Mouse (Mus musculus): ENCODE results near the gene Stra6. TPM values are rescaled to one million over a fixed set of nuclear protein-coding genes. Genes with fewer than 3 reads are reported as not detected.
A peak's percentile ranks its signal among the peaks of the same experiment; 100 is the strongest.

The Stra6 gene
- polyA plus RNA-seq, 1 experiment from 2014 or later, result 47.5 TPM

DNA sequence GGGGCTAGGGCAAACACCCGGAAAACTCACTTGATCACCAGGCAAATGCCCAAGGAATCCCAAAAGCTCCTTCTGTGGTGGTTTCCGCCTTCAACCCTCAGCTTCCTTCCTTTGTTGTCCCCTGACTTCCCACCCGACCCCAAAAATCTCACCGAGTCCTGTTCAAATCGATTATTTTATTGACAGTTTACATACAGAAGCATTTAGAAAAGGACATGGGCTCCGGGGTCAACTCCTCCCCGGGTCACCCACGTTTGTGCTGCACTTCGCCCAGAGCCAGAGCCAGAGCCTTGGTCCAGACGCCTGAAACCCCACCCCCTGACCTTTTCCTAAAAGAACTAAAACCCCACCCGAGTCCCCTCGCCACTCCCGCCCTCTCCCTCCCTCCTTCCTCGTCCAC is 132.6 kb downstream of the Stra6 start:
- Histone ChIP-seq H3K27me3 (peaks cover 86% of the 10 kb centered on the region), H3K4me1 (replicated peaks) (peaks cover 41% of the 10 kb centered on the region), H3K4me3 (peak overlapping the region; percentile 37), H3K4me2 (peak overlapping the region; percentile 59), H3K27ac (replicated peaks) (peak overlapping the region; percentile 46; the same call in 1 of the 2 replicates), H3K36me3 (no peaks in the 10 kb centered on the region), H3K9ac (peak overlapping the region; percentile 71), H3K9me3 (no peaks in the 10 kb centered on the region)
- WGBS, result 2% methylated on average over 14 of the region's 14 CpGs
- no peak for ATAC-seq (ENCODE audit: low read depth)

DNA sequence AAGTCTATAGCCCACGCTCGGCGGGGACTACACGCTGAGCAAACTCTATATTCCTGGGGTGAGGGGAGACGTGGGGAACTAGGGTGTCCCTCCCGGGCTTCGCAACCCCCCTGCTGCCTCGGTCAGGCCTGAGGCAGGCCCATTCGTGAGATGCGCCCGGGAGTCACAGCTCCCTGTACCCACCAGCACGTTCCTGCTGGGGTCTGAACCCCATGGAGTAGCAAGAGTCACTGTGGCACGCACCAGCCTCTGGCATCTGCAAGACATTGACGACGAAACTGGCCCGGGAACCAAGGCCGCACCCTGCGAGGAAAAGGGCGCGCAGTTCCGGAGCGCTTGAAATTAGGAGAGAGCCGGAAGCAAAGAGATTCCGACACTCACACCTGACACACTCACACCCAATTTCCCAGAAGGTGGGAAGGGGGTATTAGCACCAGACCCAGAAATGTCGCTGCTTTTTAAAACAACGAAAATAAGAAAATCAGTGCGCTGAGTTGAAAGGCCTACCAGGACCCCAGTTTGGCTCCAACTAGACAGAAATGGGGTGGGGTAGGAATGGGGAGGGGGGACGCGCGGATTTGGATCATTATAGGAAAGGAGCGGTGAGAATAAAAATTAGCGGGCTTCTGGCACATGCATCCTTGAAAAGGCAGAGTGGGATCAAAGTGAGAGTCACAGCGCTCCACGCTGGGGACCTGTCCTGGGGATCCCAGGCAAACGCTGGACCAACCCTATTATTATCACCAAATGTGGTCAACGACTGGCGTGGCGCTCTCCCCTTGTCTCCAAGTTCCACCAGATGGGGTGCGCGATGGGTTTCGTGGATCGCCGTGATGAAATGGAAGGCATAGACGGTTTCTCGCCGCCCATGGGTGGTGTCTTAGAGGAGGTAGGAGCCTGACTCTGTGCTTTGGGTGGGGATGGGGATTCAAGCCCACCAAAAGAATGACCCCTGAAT is 133.3 kb downstream of the Stra6 start:
- H3K27ac ChIP-seq (replicated peaks), result peak overlapping the region; percentile 87
- peaks cover 92% of the 10 kb centered on the region for H3K27me3 ChIP-seq
- H3K9me3 ChIP-seq, result no peaks in the 10 kb centered on the region
- ATAC-seq (ENCODE audit: low read depth), result no peak
- H3K4me1 ChIP-seq (replicated peaks), result peaks cover 49% of the 10 kb centered on the region
- H3K36me3 ChIP-seq, result no peaks in the 10 kb centered on the region
- peak overlapping the region; percentile 59 for H3K4me2 ChIP-seq
- H3K9ac ChIP-seq, result peak overlapping the region; percentile 71
- WGBS, result 2% methylated on average over 46 of the region's 46 CpGs
- H3K4me3 ChIP-seq, result peak overlapping the region; percentile 37

DNA sequence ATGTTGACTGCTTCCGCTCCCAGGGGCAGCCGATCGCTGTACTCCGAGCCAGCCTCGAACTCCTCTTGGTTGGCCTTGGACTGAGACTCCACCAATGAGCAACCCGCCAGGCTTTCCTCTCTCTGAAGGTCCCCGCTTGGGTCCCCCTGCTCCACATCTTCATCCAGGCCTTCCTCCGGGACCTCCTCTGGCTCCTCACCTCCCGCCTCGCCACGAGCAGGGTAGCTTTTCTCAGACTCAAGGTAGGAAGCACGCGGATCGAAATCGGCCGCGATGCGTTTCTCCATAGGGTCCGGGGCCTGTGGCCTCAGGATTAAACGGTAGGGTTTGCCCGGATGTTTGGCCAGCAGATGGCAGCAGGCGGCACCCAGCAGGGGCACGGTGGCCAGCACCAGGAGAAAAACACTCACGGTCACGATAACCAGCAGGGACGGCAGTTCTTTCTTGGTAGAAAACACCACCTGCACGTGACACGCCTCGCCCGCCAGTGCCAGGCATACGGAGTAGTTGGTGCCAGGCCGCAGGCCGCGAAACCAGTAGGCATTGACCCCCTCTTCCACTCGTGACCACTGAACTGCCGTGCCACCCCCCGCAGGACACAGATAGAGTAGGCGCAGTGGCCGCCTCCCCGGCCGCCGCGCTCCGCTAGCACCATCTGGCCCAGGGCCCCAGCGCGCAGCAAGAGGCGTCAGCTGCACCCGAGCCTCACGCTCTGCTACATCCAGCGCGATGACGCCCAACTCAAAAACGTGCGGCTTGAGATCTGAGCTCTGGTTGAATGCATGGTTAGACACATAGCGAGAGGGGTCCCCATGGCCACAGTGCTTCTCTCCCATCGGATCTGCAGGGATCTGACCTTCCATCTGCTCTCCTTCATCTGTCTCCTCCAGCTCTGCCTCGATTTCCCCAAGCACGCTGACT is 134.5 kb downstream of the Stra6 start:
- Histone ChIP-seq H3K9me3 (no peaks in the 10 kb centered on the region), H3K9ac (peak overlapping the region; percentile 71), H3K4me3 (peak overlapping the region; percentile 37), H3K27ac (replicated peaks) (peak overlapping the region; percentile 87), H3K36me3 (no peaks in the 10 kb centered on the region), H3K4me1 (replicated peaks) (peaks cover 60% of the 10 kb centered on the region), H3K4me2 (peak overlapping the region; percentile 59), H3K27me3 (peaks cover 100% of the 10 kb centered on the region)
- 1% methylated on average over 58 of the region's 58 CpGs for WGBS
- no peak for ATAC-seq (ENCODE audit: low read depth)

DNA sequence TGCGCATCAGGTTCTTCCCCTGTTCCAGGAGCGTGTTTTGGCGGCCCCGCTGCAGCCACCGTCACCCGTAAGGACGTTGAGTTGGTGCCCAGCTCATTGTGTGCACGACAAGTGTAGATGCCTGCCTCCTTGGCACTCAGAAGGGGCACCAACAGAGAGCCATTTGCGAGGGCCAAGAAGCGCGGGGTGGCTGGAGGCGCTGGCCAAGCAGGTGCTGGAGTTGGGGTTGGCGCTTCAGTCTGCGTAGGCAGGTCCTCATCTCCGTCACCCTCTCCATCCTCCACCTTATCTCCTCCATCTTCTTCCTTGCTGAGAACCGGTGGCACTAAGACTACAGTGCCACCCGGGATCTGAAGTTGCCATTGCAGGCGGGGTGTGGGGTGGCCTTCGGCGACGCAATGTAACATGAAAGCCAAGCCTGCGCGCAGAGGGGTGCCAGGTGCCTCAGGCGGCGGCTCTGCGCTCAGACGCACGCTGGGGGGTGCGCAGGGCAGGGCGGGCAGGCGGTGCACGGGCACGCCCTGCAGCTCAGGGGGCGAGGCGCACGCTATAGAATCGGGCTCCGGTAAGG is 135.3 kb downstream of the Stra6 start:
- no peak for ATAC-seq (ENCODE audit: low read depth)
- peak overlapping the region; percentile 37 for H3K4me3 ChIP-seq
- peaks cover 69% of the 10 kb centered on the region for H3K4me1 ChIP-seq (replicated peaks)
- H3K9ac ChIP-seq, result peak overlapping the region; percentile 71
- H3K4me2 ChIP-seq, result peak overlapping the region; percentile 59
- no peaks in the 10 kb centered on the region for H3K36me3 ChIP-seq
- H3K9me3 ChIP-seq, result no peaks in the 10 kb centered on the region
- 2% methylated on average over 38 of the region's 38 CpGs for WGBS
- peaks cover 100% of the 10 kb centered on the region for H3K27me3 ChIP-seq
- H3K27ac ChIP-seq (replicated peaks), result peak overlapping the region; percentile 87

DNA sequence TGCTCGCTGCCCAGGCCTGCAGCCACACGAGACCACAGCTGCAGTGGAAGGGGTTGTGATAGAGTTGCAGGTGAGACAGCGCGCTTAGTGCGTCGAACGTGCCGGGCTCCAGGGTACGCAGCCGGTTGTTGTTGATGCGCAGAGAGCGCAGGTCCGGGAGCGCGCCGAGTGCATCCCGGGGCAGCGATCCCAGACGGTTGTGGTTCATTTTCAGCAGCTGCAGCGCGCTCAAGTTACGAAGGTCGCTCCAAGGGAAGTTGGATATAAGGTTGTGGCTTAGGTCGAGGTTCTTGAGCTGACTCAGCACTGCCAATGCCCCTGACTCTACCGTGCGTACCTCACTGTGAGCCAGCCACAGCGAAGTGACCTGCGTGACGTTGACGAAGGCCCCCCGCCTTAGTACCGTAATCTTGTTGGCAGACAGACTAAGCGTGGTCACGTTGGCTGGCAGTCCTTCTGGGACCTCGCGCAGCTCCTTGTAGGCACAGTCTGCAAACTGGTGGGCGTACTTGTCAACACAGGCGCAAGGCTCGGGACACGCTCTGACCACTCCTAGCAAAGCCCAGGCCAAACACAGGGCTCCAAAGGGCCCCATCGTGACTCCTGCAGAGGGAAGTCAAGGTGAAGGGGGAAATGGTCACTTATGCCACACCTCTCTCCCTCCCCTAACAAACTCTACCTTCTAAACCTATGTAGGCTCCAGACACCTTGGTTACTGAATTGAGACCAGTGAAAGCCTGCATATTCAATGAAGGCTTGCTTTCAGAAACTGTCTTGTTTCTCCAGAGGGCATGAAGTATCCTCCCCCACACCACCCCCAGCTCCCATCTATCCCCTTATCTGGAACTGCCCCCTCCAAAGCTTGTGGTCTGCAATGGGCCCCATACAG is 136.0 kb downstream of the Stra6 start:
- 1% methylated on average over 41 of the region's 41 CpGs for WGBS
- Histone ChIP-seq H3K36me3 (no peaks in the 10 kb centered on the region), H3K9ac (peak overlapping the region; percentile 71), H3K27ac (replicated peaks) (peak overlapping the region; percentile 87), H3K4me3 (peak overlapping the region; percentile 37), H3K4me1 (replicated peaks) (peaks cover 71% of the 10 kb centered on the region), H3K4me2 (peak overlapping the region; percentile 59), H3K27me3 (peaks cover 94% of the 10 kb centered on the region), H3K9me3 (no peaks in the 10 kb centered on the region)
- no peak for ATAC-seq (ENCODE audit: low read depth)

DNA sequence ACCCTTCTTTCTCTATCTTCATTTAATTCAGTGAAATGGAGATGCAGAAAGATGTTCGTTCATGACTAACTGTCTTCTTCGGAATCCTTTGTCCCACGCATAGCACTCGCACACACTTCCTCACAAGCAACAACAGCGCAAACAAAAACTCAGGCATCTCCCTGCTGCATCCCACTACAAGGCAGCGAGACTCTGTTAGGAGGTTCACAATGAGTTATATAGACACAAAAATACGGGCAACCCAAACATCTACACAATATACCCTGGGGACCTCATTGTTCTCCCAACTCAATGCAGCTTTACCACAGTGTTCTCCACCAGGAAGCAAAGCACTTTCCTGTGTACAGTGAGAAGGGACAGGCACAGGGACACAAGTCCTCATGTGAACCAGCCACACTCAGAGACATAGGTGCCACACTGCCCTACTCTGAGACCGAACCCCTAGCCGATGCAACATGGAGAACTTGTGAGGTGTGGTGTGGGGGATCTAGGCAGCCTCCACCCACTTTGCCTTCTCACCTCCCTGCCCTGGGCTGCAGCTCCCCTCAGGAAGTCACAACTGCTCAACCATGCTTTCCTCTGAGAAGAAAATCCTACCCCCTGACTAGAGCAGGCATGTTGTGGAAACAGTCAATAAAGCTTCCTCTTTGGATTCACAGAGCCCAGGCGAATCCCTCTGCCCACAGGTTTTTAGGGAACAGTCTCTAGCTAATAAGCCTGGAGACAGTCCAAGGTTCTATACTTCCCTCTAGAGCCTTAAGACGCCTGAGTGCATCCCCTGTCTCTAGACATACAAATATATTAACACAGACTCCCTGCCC is 136.9 kb downstream of the Stra6 start:
- peak overlapping the region; percentile 37 for H3K4me3 ChIP-seq
- H3K9ac ChIP-seq, result peak overlapping the region; percentile 71
- H3K27ac ChIP-seq (replicated peaks), result peak overlapping the region; percentile 87
- 8% methylated on average over 11 of the region's 11 CpGs for WGBS
- H3K27me3 ChIP-seq, result peaks cover 93% of the 10 kb centered on the region
- no peaks in the 10 kb centered on the region for H3K9me3 ChIP-seq
- H3K4me2 ChIP-seq, result peak overlapping the region; percentile 59
- H3K4me1 ChIP-seq (replicated peaks), result peaks cover 77% of the 10 kb centered on the region
- H3K36me3 ChIP-seq, result no peaks in the 10 kb centered on the region
- ATAC-seq (ENCODE audit: low read depth), result no peak

DNA sequence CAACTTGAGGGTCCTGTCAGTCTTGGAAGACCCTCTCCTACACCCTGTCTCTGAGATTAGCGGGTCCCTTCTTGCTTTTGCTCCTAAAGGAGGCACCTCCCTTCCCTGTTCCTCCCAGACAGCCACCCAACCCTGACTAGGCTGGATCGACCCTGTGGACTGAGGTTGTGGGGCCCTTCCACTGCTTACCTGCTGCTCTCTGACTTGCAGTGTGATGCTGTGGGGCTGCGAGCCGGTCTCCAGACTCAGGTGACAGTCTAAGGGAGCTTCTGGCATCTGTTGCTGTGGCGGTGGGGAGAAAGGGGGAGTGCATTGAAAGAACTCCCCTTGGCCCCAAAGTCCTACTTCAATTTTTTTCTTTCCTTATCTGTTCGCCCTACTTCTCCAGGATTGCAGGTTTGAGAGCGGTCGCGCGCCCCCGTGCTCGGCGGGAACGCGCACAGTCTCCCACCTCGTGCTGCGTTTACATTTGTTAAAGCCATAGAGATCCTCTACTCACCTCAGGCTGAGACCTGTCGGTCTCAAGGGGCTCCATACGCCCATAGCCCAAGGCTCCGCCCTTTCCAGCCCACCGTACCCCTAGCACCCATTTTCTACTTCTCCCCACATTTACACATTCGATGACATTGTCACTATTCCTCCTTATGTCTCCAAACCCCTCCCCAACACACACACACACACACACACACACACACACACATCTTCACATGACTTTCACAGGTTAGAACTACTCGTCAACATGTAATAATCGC is 137.7 kb downstream of the Stra6 start:
- Histone ChIP-seq H3K4me1 (replicated peaks) (peaks cover 73% of the 10 kb centered on the region), H3K9me3 (no peaks in the 10 kb centered on the region), H3K4me2 (peak overlapping the region; percentile 59), H3K27me3 (peaks cover 92% of the 10 kb centered on the region), H3K27ac (replicated peaks) (peak overlapping the region; percentile 87), H3K36me3 (no peaks in the 10 kb centered on the region), H3K4me3 (peak overlapping the region; percentile 37), H3K9ac (peak overlapping the region; percentile 71)
- no peak for ATAC-seq (ENCODE audit: low read depth)
- WGBS, result 2% methylated on average over 24 of the region's 24 CpGs

DNA sequence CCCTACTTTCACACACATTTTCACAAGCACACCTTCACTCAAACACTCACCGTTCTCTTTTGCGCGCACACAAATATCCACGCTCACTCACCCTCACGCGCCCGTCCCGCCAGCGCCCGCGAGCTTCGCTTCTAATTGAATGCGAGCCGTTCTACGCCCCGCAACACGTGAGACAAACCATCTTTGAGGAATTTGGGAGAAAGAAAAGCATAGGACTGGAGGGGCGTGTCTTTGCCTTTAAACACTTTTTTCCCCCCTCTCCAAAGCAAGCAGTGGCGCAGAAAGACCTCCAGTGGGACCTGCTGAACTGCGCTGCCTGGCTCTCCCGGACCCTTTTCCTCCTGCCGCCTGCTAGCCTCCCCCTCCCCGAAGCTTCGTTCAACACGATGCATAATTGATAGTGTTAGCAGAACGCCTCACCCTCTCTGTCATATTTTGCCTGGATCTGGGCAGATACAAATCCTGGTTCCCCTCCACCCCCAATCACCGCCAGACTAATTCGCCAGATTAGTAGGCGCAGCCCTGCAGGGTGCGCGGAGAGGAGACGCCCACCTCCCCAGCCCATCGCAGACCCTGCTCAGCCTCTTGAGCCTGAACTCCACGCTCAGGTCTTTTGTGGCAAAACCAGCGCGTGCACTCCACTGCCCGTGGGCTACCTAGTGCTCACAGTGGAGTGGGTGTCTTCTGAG is 138.4 kb downstream of the Stra6 start:
- WGBS, result under 1% methylated on average over 37 of the region's 37 CpGs
- Histone ChIP-seq H3K4me3 (peak overlapping the region; percentile 37), H3K36me3 (no peaks in the 10 kb centered on the region), H3K4me2 (peak overlapping the region; percentile 59), H3K9ac (peak overlapping the region; percentile 71), H3K4me1 (replicated peaks) (peaks cover 65% of the 10 kb centered on the region), H3K27me3 (peaks cover 85% of the 10 kb centered on the region), H3K27ac (replicated peaks) (peak overlapping the region; percentile 87), H3K9me3 (no peaks in the 10 kb centered on the region)
- ATAC-seq (ENCODE audit: low read depth), result no peak

DNA sequence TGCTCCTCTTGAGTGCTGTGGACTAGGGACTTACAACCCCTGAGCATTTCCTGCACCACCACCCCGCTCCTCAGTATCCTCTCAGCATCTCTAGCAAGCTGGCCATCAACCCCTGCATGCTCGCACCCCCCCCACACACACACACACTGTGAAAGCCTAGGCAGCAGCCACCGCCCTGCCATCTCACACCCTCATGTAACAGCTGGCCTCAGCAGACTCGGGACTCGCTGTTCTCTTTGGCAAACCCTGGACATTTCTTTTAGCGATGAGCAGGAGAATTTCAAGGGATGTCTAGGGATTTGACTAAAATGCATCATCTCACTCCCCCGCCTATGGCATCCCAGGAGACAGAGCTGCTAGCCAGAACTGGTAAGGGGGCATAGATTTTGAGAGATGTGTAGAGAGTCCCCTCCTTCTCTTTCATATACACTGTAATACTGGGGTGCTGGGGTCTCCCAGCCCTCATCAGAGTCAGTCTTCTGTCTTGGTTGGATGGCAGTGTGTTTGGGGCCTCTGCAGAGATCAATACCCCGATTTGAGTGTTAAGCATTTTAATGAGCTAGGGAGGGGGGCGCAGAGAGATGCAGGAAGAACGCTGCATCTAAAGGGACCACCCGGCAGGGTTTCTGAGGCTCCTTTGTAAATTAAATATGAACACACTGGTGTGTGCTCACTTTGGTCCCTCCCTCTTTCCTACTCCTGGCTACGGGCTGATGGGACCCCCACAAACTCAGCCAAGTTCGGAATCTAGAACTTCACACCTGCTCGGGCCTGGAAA is 139.3 kb downstream of the Stra6 start:
- peaks cover 76% of the 10 kb centered on the region for H3K27me3 ChIP-seq
- H3K4me2 ChIP-seq, result peak overlapping the region; percentile 59
- peak overlapping the region; percentile 71 for H3K9ac ChIP-seq
- H3K9me3 ChIP-seq, result no peaks in the 10 kb centered on the region
- peak overlapping the region; percentile 37 for H3K4me3 ChIP-seq
- WGBS, result 2% methylated on average over 14 of the region's 14 CpGs
- no peak for ATAC-seq (ENCODE audit: low read depth)
- no peaks in the 10 kb centered on the region for H3K36me3 ChIP-seq
- peaks cover 57% of the 10 kb centered on the region for H3K4me1 ChIP-seq (replicated peaks)
- peak overlapping the region; percentile 87 for H3K27ac ChIP-seq (replicated peaks)

All from neural tube, embryonic 13.5 days (tissue).